Mouse (Mus musculus): Measurements from ENCODE around the gene Syf2.

The Syf2 gene

GRCm38 (mm10) chr4:134923258-134924018, 7.3 kb upstream of the Syf2 start, which contains the start of gene Rsrp1:
Gene Rsrp1, plus strand, starts transcription at chr4:134923592.
- peak; percentile 97 to 98 for DNase-seq (ENCODE audit: low spot score in 2 of 2)

DNA sequence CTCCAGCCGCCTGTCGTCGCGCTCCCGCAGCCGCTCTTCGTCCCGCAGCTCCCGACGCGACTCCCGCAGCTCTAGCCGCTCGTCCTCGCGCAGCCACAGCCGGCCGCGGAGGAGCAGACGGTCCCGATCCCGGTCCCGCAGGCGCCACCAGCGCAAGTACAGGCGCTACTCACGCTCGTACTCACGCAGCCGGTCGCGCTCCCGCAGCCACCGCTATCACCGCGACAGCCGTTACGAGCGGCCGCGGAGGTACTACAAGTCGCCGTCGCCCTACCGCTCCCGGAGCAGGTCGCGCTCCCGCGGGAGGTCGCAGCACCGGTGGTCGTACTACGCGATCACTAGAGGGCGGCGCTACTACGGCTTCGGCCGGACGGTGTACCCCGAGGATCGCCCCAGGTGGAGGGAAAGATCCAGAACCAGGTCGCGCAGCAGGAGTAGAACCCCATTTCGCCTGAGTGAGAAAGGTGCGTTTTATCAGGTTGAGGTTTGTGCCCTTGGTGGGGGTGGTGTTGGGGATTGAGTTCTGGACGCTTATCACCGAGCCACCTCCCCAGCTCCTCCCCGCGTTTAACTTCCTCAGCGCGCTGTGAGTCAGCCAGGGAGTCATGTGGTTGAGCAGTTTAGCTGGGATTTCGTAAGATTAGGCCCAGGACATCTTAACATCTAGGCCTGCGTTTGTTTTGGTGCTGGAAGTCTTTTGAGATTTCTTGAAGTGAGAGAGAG, 6.5 kb upstream of the Syf2 start:
- peak; percentile 33 for DNase-seq (ENCODE audit: low spot score in 2 of 2)

- DNase-seq (ENCODE audit: low spot score in 2 of 2) = no peak
Observed at GRCm38 (mm10) chr4:134925206-134925605, 5.5 kb upstream of the Syf2 start.

- DNase-seq (ENCODE audit: low spot score in 2 of 2) = no peak
Observed at GRCm38 (mm10) chr4:134927815-134928463, 2.8 kb upstream of the Syf2 start.

DNA sequence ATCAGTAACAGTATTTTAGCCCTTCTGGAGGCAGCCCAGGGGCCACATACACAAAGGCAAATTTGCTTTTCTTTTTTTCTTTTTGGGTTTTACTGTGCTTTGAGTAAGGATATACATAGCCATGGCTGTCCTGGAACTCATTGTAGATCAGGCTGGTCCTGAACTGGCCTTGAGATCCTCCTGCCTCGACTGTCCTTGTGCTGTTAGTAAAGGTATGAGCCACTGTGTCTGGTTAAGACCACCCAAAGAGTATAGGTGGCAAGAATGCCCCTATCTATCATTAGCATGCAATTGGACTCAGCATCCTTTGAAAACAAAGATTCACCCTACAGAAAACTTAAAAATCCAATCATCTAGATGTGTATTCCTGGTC, 2.2 kb upstream of the Syf2 start:
- no peak for DNase-seq (ENCODE audit: low spot score in 2 of 2)

GRCm38 (mm10) chr4:134929536-134929935, 1.2 kb upstream of the Syf2 start:
- no peak for DNase-seq (ENCODE audit: low spot score in 2 of 2)

DNA sequence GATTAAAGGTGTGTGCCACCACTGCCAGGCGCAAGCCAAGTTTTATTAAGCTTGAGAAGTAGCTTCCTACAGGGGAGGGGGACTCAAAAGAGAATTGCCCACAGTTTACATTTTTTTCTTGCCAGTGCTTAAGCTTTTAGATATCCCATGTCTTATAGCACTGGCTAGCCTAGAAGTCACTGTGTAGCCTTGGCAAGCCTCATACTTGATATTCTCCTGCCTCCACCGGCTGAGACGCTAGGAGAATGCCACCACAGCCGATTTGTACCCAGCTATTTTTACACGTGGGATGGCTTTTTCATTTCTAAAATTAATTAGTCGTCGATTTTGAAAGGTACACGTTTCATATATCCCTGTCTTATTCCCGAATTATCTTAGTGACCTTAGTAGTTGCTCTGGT, 508 bp upstream of the Syf2 start:
- DNase-seq (ENCODE audit: low spot score in 2 of 2) = no peak

DNA sequence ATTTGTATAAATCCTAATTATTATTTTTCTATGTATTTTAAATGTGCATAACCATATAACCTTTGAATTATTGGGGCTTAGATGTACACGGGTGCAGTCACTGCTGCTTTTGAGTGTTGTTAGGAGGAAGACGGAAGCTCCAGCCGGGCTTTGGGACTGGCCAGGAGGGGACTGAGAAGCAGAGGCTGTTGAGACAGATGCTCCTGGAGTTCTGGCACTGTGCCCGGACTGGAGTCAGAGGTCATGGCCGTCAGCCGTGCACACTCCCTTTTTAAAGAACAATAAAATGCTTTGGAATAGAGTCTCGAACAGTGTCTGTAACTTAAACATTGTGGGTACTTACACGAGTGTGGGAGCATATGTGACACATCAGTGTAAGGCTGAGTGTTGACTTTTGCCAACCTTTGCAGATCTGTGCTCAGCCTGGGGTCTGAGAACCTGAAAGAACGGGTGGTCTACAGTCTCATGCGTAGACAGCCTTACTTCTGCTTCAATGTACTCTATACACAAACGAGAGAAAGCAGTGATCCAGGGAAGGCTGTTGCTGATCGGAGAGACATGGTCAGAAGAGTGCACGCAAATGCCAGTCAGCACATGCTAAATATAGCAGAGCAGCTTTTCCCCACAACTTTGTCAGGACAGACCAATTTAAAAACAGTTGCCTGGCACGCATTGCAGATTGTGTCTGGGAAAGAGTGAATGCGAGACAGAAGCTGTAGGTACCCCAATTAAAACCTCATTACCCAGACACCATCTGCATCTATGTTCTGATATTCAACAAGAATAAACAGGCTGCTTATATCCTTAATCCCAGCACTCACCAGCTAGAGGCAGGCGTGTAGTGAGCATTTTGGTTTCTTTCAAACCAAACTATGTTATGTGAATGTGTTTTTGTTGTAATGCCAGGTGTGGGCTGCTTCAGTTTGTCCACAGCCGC, 6.8 kb downstream of the Syf2 start:
- no peak for DNase-seq (ENCODE audit: low spot score in 2 of 2)

- DNase-seq (ENCODE audit: low spot score in 2 of 2) = no peak
Observed at GRCm38 (mm10) chr4:134939900-134940299, 9.2 kb downstream of the Syf2 start.

- DNase-seq (ENCODE audit: low spot score in 2 of 2) = no peak
Observed at GRCm38 (mm10) chr4:134943758-134944538, 13.2 kb downstream of the Syf2 start.

DNA sequence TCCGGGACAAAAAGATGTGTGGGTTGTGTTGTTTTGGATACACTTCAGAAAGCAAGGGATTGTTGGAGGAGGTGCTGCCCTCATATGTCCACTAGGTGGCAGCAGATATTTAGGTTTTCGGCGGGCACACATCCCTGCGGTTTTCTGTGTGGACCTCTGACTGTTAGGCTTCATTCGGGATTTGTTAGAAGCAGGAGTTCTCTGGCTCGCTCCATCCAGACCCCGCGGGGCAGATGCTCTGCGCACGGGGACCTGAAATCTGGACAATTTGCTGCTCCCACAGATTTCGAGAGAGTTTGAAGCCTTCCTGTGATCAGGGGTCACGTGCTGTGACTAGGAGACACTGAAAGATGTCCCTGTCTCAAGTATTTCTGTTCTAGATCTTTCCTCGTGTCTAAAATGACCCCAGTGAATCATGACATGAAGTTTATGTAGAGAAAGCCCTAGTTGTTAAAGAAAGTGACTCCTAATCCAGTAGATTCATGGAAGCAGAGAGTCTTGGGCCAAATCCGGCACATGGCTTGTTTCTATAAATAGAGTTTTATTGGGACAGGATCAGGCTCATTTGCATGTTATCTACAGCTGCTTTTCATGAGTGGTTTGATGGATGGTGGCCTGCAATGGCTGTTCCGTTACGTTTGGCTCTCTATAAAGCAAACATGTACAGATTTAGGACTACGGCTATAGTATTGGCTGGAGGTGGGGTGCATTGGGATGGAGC, 15.5 kb downstream of the Syf2 start:
- DNase-seq (ENCODE audit: low spot score in 2 of 2) = peak in 1 of 2 experiments; percentile 78

DNA sequence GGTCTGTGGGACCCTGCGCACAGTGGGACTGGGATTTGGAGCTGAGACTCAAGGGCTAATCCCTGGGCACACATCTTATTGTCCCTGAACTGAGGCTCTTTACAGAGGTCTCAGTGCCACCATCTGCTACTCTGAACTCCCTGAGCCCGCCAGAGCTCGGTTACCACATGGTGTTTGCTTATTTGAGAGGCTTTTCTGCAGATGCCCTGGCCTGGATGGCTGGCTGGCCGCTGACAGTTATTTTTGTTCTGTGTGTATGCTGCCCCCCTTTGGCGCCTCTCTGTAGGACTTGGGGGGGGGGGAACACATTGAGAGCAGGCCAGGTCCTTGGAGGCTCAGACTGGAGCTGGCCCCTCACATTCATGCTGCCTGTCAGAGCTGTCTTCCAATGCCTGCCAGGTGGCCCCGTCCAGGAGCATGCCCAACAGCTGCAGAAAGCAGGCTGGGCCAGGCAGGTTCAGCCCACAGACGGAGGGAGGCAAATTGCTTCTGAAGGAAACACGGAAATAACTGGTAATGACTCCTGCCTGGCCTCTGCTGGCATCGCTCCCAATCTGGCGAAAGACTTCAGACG, 19.9 kb downstream of the Syf2 start:
- DNase-seq (ENCODE audit: low spot score in 2 of 2) = no peak

- DNase-seq (ENCODE audit: low spot score in 2 of 2) = no peak
Observed at GRCm38 (mm10) chr4:134954461-134954860, 23.8 kb downstream of the Syf2 start.

DNA sequence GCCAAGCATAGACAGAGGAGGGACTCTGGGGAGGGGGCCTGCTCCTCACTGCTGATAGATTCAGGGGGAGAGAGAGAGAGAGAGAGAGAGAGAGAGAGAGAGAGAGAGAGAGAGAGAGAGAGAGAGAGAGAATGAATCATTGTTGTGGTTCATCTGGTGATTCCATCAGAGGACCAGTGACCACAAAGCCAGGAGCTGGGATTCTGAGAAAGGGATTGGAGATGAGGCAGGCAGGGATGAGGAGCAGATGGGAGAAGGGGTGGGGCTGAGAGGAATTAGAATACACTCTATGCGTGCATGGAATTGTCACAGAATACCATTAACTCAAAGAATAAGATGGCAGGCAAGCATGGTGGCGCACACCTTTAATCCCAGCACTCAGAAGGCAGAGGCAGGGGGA, 24.5 kb downstream of the Syf2 start:
- DNase-seq (ENCODE audit: low spot score in 2 of 2) = no peak

DNA sequence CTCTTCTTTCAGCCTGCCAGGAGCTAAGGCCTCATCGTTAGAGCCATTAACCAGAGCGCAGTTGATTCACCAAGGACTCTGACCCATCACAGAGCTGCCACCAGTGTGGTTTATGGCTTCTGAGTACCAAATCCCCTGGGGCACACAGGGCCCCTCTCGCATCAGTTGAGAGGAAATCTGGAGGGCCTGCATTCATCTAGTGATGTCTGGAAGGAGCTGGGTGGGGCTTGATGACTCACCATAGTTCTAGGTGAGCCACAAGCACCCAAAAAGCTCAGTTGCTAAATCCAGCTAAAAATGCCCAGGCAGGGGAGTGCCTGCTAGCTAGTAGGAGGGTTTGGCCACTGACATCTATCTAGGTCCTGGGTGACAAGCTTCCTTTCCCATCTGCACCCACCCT, 25.1 kb downstream of the Syf2 start:
- no peak for DNase-seq (ENCODE audit: low spot score in 2 of 2)

DNA sequence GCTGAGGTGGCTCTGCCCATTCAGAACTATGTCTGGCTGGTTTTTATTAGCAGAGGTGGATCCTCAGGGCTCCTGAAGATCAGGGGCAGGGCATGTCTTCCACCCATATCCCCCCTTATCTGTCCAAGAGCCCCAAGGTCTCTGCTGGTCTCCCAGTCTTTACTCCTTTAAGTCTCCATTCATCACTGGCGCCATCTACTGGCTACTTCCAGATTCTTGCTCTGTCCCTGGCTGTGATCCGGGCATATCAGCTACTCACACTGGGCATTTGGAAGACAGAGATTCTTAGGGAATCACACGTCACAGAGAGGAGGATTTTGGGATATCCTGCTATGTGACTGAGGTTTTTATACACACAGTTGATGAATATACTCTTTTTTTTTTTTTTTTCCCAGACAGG, 25.6 kb downstream of the Syf2 start:
- peak in 1 of 2 experiments; percentile 49 for DNase-seq (ENCODE audit: low spot score in 2 of 2)

DNA sequence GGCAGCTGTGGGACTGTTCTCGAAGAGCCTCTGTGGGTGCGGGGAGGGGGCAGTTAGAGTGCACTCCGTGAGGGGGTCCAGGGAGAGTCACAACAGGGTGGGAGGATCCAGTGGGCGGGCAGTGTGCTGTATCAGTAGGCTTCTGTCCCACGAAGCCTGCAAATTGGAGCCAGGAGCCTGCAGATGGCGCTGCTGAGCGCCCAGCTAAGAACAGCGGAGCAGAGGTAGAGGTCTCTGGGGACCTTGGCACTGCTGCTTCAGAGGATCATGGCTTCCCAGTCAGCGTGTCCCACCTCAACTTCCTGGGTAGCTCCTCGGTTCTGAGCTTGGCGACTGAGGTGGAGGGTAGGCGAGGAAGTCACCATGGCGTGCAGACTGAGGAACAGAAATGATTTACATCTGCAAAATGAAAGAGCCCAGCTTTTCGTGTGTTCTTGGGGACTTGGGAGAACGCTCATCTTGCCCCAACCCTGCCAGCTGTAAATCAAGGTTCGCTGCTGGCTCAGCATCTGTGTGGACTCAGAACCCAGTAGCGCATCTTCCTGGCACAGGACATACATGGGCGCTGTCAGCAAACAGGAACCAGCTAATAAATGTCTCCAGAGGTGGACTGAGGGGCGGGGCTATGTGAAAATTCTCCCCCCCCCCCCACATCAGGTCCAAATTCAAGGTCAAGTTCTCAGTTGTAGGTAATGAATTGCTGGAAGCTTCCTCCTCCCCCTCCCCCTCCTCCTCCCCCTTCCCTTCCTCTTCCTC, 32.5 kb downstream of the Syf2 start:
- DNase-seq (ENCODE audit: low spot score in 2 of 2) = no peak

- DNase-seq (ENCODE audit: low spot score in 2 of 2) = no peak
Observed at GRCm38 (mm10) chr4:134967887-134968604, 37.3 kb downstream of the Syf2 start.
